Mouse (Mus musculus): ENCODE measurements around the gene Wdtc1. TPM values are rescaled to one million over a fixed set of nuclear protein-coding genes. Genes with fewer than 3 reads are reported as not detected.

Wdtc1 gene
- polyA plus RNA-seq, 1 experiment from 2014 or later, result 14.5 TPM

DNA sequence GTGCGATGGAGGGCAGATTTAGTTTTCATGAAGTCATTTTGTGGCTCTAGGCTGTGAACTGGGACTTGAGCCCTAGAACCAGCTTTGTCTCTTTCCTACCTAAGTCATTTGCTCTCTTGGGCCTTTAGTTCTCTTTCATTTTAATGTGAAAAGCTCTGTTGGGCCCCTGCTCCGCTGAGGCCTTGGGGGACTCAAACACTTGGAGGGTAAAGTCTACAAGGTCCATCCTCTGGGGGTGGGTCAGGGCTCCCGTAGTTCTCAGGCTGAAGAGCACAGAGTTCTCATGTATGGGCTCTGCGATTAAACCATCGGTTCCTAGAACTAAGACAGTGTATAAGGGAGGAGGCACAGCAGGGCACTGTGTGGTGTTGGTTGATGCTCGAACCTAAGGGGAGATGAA, 27.3 kb upstream of the Wdtc1 start:
- no peaks in the 10 kb centered on the region for H3K36me3 ChIP-seq (ENCODE audit: control insufficient read depth, insufficient read depth, low read length)
- H3K4me3 ChIP-seq (ENCODE audit: low read depth, low read length), result no peak overlapping the region
- no peak overlapping the region for H3K4me2 ChIP-seq
- H3K9me3 ChIP-seq (ENCODE audit: control insufficient read depth, low read length), result no peaks in the 10 kb centered on the region
- 86% methylated on average over 6 of the region's 6 CpGs for WGBS
- no peak overlapping the region for H3K9ac ChIP-seq (ENCODE audit: low read depth, low read length)
- no peak for DNase-seq (ENCODE audit: low spot score)
- H3K27ac ChIP-seq (ENCODE audit: low read depth, low read length), result no peak overlapping the region
- H3K4me1 ChIP-seq (replicated peaks; ENCODE audit: control insufficient read depth, insufficient read depth, low read length), result peaks cover 51% of the 10 kb centered on the region
- H3K27me3 ChIP-seq (replicated peaks; ENCODE audit: control insufficient read depth, insufficient read depth, low read length), result no peaks in the 10 kb centered on the region
- ATAC-seq (replicated peaks; ENCODE audit: low FRiP score), result no peak

- Histone ChIP-seq H3K9me3 (ENCODE audit: control insufficient read depth, low read length) (no peaks in the 10 kb centered on the region), H3K27me3 (replicated peaks; ENCODE audit: control insufficient read depth, insufficient read depth, low read length) (no peaks in the 10 kb centered on the region), H3K27ac (ENCODE audit: low read depth, low read length) (no peak overlapping the region; the same call in 1 of the 2 replicates), H3K4me1 (replicated peaks; ENCODE audit: control insufficient read depth, insufficient read depth, low read length) (peaks cover 54% of the 10 kb centered on the region), H3K36me3 (ENCODE audit: control insufficient read depth, insufficient read depth, low read length) (0 out of 2 replicates have a peak, but pooled peaks cover under 1% of the 10 kb centered on the region), H3K4me3 (ENCODE audit: low read depth, low read length) (no peak overlapping the region), H3K4me2 (0 out of 2 replicates have a peak overlapping the region, but pooled peaks have one; percentile 6), H3K9ac (ENCODE audit: low read depth, low read length) (no peak overlapping the region; the same call in 1 of the 2 replicates)
- WGBS, result 63% methylated on average over 3 of the region's 3 CpGs
- DNase-seq (ENCODE audit: low spot score), result no peak
- ATAC-seq (replicated peaks; ENCODE audit: low FRiP score), result no peak
Measured at GRCm38 (mm10) chr4:133379861-133380260, 26.6 kb upstream of the Wdtc1 start.

DNA sequence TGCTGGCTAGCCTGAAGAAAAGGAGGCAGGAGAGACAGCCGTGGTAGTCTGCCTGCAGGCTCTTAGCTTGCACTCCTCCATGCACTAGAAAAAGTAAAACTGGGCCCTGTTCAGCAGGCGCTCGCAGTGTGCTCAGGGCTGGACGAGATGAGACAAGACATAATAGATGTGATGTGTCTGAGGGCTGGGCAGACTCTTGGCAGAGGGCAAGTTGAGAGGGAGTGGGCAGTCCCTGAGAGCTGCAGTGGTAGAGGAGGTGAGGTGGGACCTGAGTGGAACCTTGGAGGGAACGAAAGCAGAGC, 25.7 kb upstream of the Wdtc1 start:
- WGBS, result 54% methylated on average over 5 of the region's 5 CpGs
- Histone ChIP-seq H3K27ac (ENCODE audit: low read depth, low read length) (peak overlapping the region; percentile 56), H3K4me2 (peak overlapping the region; percentile 50), H3K9ac (ENCODE audit: low read depth, low read length) (peak overlapping the region; percentile 21; the same call in 1 of the 2 replicates), H3K36me3 (ENCODE audit: control insufficient read depth, insufficient read depth, low read length) (0 out of 2 replicates have a peak, but pooled peaks cover 3% of the 10 kb centered on the region), H3K4me3 (ENCODE audit: low read depth, low read length) (no peak overlapping the region), H3K27me3 (replicated peaks; ENCODE audit: control insufficient read depth, insufficient read depth, low read length) (no peaks in the 10 kb centered on the region), H3K4me1 (replicated peaks; ENCODE audit: control insufficient read depth, insufficient read depth, low read length) (peaks cover 59% of the 10 kb centered on the region), H3K9me3 (ENCODE audit: control insufficient read depth, low read length) (no peaks in the 10 kb centered on the region)
- ATAC-seq (replicated peaks; ENCODE audit: low FRiP score) (no peak), DNase-seq (ENCODE audit: low spot score) (no peak)

GRCm38 (mm10) chr4:133378236-133379045, 25.2 kb upstream of the Wdtc1 start:
- H3K4me1 ChIP-seq (replicated peaks; ENCODE audit: control insufficient read depth, insufficient read depth, low read length), result peaks cover 65% of the 10 kb centered on the region
- H3K36me3 ChIP-seq (ENCODE audit: control insufficient read depth, insufficient read depth, low read length), result 0 out of 2 replicates have a peak, but pooled peaks cover 3% of the 10 kb centered on the region
- ATAC-seq (replicated peaks; ENCODE audit: low FRiP score), result peak; percentile 86
- H3K9ac ChIP-seq (ENCODE audit: low read depth, low read length), result peak overlapping the region; percentile 21; the same call in 1 of the 2 replicates
- H3K4me2 ChIP-seq, result peak overlapping the region; percentile 50
- H3K27me3 ChIP-seq (replicated peaks; ENCODE audit: control insufficient read depth, insufficient read depth, low read length), result no peaks in the 10 kb centered on the region
- H3K27ac ChIP-seq (ENCODE audit: low read depth, low read length), result peak overlapping the region; percentile 56
- WGBS, result 6% methylated on average over 13 of the region's 13 CpGs
- H3K4me3 ChIP-seq (ENCODE audit: low read depth, low read length), result no peak overlapping the region
- peak; percentile 69 for DNase-seq (ENCODE audit: low spot score)
- no peaks in the 10 kb centered on the region for H3K9me3 ChIP-seq (ENCODE audit: control insufficient read depth, low read length)

DNA sequence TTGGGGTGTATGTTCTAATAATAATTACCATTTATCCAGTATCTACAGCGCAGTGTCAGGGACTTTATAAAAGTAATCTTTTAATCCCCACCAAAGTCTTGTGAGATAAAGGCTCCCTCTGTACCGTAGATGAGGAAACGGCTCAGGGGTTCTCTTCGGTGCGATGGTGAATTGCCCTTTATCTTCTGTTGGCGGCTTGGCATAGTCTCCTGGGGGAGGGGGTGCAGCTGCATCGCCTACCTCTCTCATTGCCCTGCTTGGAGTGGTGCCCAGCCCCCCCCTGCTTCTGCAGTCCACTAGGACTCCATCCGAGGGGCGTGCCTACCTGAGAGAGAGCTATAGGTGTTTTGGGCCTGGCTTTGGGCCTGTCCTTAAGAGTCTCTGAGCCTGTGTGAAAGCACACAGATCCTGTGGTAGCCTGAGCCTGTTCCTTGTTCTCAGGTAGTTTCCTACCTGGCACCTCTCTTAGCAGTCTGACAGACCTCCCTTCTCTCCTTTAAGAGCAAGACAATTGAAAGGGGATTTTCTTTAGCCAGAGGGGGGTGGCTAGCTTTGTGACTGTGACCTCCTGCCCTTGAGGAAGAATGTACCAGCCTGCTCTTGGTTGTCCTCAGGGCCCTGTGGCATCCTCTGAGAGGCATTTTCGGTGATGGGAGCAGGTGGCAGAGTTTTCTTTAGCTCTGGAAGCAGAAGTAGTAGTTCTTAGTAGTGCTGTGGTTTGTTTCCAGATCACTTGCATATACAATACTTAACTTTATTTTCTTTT, 22.7 kb upstream of the Wdtc1 start:
- Histone ChIP-seq H3K9ac (ENCODE audit: low read depth, low read length) (no peak overlapping the region), H3K27me3 (replicated peaks; ENCODE audit: control insufficient read depth, insufficient read depth, low read length) (no peaks in the 10 kb centered on the region), H3K4me1 (replicated peaks; ENCODE audit: control insufficient read depth, insufficient read depth, low read length) (peaks cover 84% of the 10 kb centered on the region), H3K27ac (ENCODE audit: low read depth, low read length) (peak overlapping the region; percentile 28; the same call in 1 of the 2 replicates), H3K9me3 (ENCODE audit: control insufficient read depth, low read length) (no peaks in the 10 kb centered on the region), H3K4me3 (ENCODE audit: low read depth, low read length) (no peak overlapping the region), H3K36me3 (ENCODE audit: control insufficient read depth, insufficient read depth, low read length) (0 out of 2 replicates have a peak, but pooled peaks cover 3% of the 10 kb centered on the region), H3K4me2 (peak overlapping the region; percentile 41)
- DNase-seq (ENCODE audit: low spot score), result no peak
- 48% methylated on average over 10 of the region's 10 CpGs for WGBS
- peak; percentile 37; the same call in 1 of the 2 replicates for ATAC-seq (replicated peaks; ENCODE audit: low FRiP score)

- no peak overlapping the region for H3K27ac ChIP-seq (ENCODE audit: low read depth, low read length)
- peak overlapping the region; percentile 95 for H3K4me2 ChIP-seq
- peaks cover 83% of the 10 kb centered on the region for H3K4me1 ChIP-seq (replicated peaks; ENCODE audit: control insufficient read depth, insufficient read depth, low read length)
- ATAC-seq (replicated peaks; ENCODE audit: low FRiP score) (no peak), DNase-seq (ENCODE audit: low spot score) (no peak)
- no peaks in the 10 kb centered on the region for H3K9me3 ChIP-seq (ENCODE audit: control insufficient read depth, low read length)
- H3K27me3 ChIP-seq (replicated peaks; ENCODE audit: control insufficient read depth, insufficient read depth, low read length), result no peaks in the 10 kb centered on the region
- 82% methylated on average over 4 of the region's 4 CpGs for WGBS
- no peak overlapping the region for H3K4me3 ChIP-seq (ENCODE audit: low read depth, low read length)
- no peak overlapping the region; the same call in 1 of the 2 replicates for H3K9ac ChIP-seq (ENCODE audit: low read depth, low read length)
- H3K36me3 ChIP-seq (ENCODE audit: control insufficient read depth, insufficient read depth, low read length), result 0 out of 2 replicates have a peak, but pooled peaks cover 3% of the 10 kb centered on the region
Measured at GRCm38 (mm10) chr4:133374011-133374410, 20.7 kb upstream of the Wdtc1 start.

GRCm38 (mm10) chr4:133372278-133372665, 19.0 kb upstream of the Wdtc1 start:
- 50% methylated on average over 6 of the region's 6 CpGs for WGBS
- Histone ChIP-seq H3K4me3 (ENCODE audit: low read depth, low read length) (peak overlapping the region; percentile 91), H3K4me2 (peak overlapping the region; percentile 95), H3K36me3 (ENCODE audit: control insufficient read depth, insufficient read depth, low read length) (0 out of 2 replicates have a peak, but pooled peaks cover 3% of the 10 kb centered on the region), H3K27ac (ENCODE audit: low read depth, low read length) (0 out of 2 replicates have a peak overlapping the region, but pooled peaks have one; percentile 28), H3K27me3 (replicated peaks; ENCODE audit: control insufficient read depth, insufficient read depth, low read length) (no peaks in the 10 kb centered on the region), H3K9me3 (ENCODE audit: control insufficient read depth, low read length) (no peaks in the 10 kb centered on the region), H3K9ac (ENCODE audit: low read depth, low read length) (peak overlapping the region; percentile 92), H3K4me1 (replicated peaks; ENCODE audit: control insufficient read depth, insufficient read depth, low read length) (peaks cover 67% of the 10 kb centered on the region)
- DNase-seq (ENCODE audit: low spot score) (no peak), ATAC-seq (replicated peaks; ENCODE audit: low FRiP score) (no peak)

DNA sequence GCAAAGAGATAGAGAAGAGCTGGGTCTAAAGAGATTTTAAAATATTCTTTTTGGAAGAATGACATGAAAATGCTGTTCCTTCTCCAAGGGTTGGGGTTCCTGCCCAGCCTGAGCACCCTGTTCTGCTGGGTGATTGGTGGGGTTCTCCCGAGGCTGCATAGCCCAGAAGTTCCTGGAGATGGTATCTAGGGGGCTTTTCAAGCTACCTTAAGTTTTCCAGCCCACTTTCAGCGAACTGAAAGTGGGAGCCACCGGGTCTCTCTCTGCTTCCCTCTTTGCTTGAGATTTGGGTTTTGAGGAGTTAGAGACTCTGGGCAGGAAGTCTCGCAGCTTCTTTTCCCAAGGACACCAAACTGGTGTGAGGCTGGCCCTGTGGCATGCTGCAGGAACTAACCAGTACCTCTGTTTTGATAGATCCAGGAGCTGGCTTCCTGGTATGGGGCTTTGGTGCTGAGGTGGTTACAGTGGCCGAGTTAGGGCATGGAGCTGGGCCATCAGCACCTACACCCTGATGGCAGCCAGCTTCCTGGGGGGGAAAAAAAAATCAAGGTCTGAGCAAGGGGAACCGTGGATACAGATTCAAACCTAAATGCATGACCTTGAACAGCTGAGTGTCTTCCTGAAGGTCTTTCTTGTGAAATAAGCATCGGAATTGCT, 18.5 kb upstream of the Wdtc1 start:
- 55% methylated on average over 7 of the region's 7 CpGs for WGBS
- H3K4me2 ChIP-seq, result peak overlapping the region; percentile 95
- H3K4me1 ChIP-seq (replicated peaks; ENCODE audit: control insufficient read depth, insufficient read depth, low read length), result peaks cover 62% of the 10 kb centered on the region
- no peaks in the 10 kb centered on the region; the same call in 1 of the 2 replicates for H3K9me3 ChIP-seq (ENCODE audit: control insufficient read depth, low read length)
- no peaks in the 10 kb centered on the region for H3K27me3 ChIP-seq (replicated peaks; ENCODE audit: control insufficient read depth, insufficient read depth, low read length)
- 0 out of 2 replicates have a peak, but pooled peaks cover 3% of the 10 kb centered on the region for H3K36me3 ChIP-seq (ENCODE audit: control insufficient read depth, insufficient read depth, low read length)
- peak overlapping the region; percentile 91 for H3K4me3 ChIP-seq (ENCODE audit: low read depth, low read length)
- ATAC-seq (replicated peaks; ENCODE audit: low FRiP score), result no peak
- peak overlapping the region; percentile 92 for H3K9ac ChIP-seq (ENCODE audit: low read depth, low read length)
- peak overlapping the region; percentile 9; the same call in 1 of the 2 replicates for H3K27ac ChIP-seq (ENCODE audit: low read depth, low read length)
- no peak for DNase-seq (ENCODE audit: low spot score)
